Mouse (Mus musculus): ENCODE measurements around the gene S100a7a.
A peak's percentile ranks its signal among the peaks of the same experiment; 100 is the strongest.

Gene S100a7a

DNA sequence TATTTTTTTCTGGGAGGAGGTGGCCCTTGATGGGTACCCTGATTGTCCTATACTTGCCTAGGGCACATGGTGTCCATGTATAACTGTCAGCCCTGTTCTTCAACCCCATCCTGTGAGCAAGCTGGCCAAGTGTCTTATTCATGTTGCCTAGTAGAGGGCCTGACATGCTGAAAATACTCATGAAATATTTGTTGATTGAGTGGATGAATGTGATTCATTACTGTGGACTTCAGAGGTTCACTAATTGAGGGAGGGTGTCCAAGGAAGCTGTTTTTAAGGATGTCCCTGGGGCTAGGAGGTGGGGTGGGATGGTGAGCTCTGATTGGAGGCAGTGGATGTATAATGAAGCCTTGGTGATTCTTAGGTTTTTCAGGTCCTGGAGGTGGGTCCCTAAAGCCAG, at the start of gene S100a7a:
TSS of gene S100a7a (plus strand) at position 301 of the 400 bp plus-strand sequence.
- DNase-seq (ENCODE audit: low spot score in 2 of 2), result no peak

DNA sequence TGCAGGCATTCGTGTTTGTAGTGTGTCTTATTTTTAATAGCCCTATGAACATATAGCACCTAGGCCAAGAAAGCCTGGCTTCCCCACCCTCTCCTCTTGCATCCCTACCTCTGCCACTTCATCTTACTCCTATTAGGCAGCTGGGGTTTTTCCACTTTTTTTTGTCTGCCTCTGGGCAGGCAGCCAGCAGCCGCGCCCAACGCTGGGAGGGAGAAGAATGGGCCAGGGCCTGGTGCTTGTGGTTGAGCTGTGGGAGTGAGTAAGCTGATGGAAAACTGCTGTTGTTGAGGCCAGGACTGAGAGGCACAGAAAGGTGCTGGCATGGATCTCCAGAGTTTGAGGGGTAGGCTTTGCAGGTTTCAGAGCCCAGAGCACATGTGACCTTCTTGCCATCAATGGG, 49.4 kb upstream of the S100a7a start:
- peak; percentile 64 to 67 for DNase-seq (ENCODE audit: low spot score in 2 of 2)

DNA sequence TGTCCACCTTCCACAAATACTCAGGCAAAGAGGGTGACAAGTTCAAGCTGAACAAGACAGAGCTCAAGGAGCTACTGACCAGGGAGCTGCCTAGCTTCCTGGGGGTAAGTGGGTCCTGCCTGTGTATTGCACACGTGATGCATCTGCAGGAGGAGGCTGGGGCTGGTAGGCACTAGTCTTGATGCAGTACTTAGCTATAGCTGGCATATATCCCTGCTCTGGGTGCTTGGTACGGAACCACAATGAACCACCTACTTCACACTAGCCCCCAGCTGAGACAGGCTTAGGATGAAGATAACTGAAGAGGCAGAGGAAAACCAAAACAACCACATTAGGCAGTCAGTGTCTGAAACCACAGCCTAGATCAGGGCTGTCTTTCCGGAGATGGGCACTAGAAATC, 48.8 kb upstream of the S100a7a start:
- DNase-seq (ENCODE audit: low spot score in 2 of 2), result no peak

DNA sequence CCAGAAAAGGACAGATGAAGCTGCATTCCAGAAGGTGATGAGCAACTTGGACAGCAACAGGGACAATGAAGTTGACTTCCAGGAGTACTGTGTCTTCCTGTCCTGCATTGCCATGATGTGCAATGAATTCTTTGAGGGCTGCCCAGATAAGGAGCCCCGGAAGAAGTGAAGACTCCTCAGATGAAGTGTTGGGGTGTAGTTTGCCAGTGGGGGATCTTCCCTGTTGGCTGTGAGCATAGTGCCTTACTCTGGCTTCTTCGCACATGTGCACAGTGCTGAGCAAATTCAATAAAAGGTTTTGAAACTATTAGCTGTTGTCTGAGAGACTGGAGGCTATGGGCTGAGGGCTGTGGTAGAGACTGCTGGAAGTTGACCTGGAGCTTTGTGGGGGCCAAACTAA, 48.1 kb upstream of the S100a7a start:
- no peak for DNase-seq (ENCODE audit: low spot score in 2 of 2)

DNA sequence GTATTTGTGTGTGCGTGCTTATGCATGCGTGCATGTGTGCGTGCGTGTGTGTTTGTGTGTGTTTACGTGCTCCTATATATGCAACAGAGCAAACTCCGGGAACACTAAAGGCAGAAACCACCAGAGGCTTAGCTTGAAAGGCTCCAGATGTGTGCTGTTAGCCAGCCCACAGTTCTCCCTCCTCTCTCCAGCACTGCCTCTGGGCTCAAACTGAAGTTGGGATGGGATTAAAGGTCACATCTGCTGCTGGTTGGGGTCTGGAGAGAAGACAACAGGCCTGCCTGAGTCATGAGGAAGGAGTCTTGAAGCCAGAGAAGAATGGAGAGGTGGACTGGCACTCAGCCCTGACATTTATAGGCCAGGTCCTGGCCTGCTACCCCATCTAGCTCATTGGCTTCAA, 47.6 kb upstream of the S100a7a start:
- no peak for DNase-seq (ENCODE audit: low spot score in 2 of 2)

DNA sequence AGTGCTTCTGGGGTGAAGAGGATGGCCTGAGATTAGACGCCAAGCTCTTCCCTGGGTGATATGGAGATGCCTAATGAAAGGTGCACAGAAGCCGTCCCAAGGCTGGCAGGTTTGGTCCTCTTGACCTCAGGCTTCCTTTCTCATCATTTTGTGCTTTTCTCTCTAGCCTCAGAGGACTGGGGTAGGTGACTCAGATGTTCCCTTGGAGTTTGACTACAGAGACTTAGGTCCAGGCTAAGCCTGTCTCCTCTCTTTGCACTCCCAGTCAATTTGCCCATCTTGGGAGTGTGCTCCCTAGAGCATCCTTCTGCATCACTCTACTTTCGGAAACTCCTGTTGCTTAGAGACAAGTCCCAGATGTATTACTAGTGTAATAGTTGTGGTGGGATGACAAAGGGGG, 46.5 kb upstream of the S100a7a start:
- DNase-seq (ENCODE audit: low spot score in 2 of 2), result no peak

DNA sequence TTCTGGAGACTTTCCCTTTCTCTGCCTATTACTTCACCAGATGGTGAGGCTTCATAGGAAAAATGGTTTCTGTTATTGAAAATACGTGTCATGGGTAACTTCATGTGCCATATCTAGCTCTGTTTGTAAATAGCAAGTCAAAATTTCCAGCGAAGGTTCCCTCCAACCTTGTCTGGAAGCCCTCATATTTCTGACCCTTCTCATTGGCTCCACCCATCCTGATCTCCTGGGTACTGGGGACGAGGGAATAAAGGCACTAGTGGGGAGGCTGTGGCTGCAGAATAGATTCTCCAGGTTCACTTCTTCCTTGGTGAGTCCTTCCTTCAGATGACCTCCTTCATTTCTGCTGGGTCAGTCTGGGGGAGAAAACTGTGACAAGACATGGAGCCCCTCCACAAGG, 45.6 kb upstream of the S100a7a start, which contains the start of gene S100a5:
TSS of gene S100a5 (plus strand) at position 301 of the 400 bp plus-strand sequence.
- no peak for DNase-seq (ENCODE audit: low spot score in 2 of 2)

DNA sequence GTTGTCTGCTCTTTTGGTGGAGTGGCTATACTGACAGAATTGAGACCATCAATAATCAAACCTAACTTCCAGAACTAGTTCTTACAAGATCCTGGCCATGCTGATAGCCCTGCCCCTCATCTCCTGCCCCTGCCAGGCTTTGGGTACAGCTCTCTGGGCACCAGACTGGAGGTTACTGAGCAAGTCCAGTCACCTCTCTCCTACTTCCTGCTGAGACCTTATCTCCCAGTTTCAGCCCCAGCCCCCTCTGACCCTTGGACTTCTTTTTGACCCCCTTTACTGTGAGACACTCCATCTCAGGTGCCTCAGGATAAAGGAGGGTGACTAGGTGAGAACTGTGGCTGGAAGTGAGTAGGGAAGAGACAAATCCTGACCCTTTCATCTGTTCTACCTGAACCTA, 44.7 kb upstream of the S100a7a start:
- no peak for DNase-seq (ENCODE audit: low spot score in 2 of 2)

DNA sequence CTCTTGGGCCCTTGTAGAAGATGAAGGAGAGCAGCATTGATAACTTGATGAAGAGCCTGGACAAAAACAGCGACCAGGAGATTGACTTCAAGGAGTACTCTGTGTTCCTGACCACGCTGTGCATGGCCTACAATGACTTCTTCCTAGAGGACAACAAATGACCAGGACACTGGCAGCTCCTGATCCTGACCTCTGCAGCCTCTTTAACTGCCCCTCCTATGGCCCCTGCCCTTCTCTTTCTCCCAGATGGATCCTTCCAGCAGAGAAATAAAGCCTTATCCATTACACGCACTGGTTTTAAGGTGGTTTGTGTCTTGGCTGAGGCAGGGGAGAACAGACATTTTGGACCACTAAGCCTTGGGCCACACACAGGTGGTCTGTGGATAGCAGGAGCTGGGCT, 42.3 kb upstream of the S100a7a start:
- no peak for DNase-seq (ENCODE audit: low spot score in 2 of 2)

DNA sequence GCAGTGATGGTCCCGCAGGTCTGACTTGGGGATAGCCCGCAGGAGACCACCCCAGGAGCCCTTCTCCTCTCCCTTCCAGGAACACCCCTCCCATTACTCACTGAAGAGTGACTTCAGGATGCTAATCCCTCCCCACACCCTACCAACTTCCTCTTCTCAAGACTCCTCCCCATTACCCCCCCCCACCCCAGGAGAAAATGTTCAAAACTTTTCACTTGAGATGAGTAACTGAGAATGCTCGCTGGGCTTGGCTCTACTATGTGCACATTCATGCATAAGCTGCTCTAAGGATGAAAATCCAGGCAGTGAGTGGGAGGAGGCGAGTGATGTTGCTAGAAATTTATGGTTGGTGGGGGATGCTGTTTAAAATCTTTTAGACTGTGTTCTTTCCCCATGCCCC, 41.8 kb upstream of the S100a7a start:
- DNase-seq (ENCODE audit: low spot score in 2 of 2), result no peak

DNA sequence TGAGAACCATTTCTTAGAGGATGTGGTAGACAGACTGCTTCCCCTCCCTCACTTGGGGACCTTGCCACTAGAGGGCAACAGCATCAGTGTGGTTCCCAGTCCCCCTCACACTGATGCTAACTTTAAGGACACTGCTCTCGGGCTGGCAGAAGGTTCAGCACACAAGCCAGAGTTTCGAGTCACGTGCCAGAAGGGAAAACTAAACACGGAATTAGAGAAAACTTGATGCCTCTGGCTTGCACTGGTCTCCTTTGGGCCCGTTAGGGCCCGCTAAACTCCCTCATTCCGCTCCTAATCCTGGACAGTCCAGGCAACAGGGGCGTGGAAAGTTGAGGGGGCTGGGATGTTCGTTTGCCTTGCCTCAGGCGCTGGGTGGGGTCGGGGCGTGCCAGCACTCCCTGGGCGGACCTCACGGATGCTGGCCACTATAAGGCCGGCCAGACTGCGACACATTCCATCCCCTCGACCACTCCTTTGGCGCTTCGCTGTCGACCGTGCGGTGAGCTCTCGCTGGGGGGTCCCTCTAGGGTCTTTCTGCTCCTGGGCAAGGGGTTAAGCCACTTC, 41.0 kb upstream of the S100a7a start, which contains the start of gene S100a6:
TSS of gene S100a6 (plus strand) at position 155 of the 564 bp plus-strand sequence.
- DNase-seq (ENCODE audit: low spot score in 2 of 2), result no peak

DNA sequence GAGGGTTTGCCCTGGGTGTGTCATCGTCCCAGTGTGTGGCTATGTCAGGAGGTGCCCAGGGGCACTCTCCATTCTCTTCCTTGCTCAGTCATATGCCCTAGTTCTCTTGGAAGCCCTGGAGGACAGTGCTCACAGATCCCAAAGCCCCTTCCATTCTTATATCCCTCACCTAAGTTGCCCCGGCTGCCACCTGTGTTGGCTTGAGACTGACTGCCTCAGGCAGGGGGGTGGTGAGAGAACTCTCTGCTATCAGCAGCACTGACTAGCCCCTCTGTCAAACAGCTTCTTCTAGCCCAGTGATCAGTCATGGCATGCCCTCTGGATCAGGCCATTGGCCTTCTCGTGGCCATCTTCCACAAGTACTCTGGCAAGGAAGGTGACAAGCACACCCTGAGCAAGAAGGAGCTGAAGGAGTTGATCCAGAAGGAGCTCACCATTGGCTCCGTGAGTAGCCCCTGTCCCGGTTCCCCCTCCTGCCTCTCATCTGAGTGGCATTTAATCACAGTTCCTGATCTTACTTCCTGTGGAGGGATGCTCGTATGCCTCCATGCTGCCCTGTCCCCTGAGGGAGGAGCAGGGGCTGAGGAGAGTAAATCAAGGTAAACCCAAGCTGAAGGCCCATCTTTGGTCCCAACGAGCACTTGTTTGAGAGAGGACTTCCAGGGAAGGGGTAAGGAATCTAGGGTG, 40.2 kb upstream of the S100a7a start:
- DNase-seq (ENCODE audit: low spot score in 2 of 2), result no peak

DNA sequence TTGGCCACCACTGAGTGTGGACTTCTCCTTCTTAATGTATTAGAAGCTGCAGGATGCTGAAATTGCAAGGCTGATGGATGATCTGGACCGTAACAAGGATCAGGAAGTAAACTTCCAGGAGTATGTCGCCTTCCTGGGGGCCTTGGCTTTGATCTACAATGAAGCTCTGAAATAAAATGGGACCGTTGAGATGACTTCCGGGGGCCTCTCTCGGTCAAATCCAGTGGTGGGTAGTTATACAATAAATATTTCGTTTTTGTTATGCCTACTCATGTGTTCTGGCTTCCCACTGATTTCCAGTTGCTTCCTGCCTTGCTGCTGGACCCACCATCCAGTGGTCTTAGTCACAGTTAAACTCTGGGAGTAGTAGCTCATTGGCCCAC, 39.7 kb upstream of the S100a7a start:
- DNase-seq (ENCODE audit: low spot score in 2 of 2), result no peak

DNA sequence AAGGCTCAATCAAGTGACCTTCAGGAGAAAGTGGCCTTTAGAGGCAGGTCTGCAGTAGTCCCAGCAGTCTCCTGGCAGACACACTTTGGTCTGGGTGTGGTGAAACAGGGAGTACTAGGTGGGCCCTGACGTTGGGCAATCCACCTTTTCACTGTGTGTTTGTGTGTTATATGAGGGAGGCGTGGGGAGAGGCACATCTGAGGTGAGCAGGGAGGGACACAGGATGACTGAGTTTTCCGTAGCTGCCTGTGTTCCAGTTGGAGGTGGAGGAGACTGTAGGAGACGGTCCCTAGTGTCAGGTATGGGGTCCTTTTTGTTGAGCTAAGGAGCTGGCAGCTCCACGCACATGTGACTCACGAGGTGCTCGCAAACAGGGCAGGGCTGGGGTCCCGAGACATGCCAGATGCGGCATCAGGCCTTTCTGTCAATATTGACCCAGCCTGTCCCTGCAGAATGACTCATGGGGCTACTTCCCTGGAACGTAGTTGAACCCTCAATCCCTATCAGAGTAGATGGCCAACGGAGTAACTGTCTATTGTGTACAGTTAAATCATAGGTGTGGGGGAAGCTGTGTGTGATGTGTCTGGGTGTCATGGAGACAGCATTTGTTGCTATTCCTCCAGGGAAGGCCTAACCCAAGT, 39.1 kb upstream of the S100a7a start:
- no peak for DNase-seq (ENCODE audit: low spot score in 2 of 2)

DNA sequence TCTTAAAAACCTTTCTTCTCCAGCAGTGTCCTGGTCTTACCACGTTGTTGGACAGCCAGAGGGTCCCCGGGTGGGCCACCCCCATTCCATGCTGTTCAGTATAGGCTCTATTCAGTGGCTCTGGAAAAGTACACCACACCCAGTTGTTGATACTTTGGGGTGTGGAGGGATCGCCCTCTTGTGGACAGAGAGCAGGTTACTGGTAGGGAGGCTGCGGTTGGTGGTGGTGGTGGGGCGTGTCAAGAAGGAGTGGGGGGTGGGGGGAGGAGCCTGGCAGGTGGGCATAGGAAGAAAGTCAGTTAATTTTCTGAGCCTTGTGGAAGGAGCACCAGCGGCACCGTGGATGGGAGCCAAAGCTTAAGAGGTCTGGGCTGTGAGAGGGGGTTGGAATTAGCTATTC, 38.4 kb upstream of the S100a7a start:
- DNase-seq (ENCODE audit: low spot score in 2 of 2), result peak; percentile 66 to 79

DNA sequence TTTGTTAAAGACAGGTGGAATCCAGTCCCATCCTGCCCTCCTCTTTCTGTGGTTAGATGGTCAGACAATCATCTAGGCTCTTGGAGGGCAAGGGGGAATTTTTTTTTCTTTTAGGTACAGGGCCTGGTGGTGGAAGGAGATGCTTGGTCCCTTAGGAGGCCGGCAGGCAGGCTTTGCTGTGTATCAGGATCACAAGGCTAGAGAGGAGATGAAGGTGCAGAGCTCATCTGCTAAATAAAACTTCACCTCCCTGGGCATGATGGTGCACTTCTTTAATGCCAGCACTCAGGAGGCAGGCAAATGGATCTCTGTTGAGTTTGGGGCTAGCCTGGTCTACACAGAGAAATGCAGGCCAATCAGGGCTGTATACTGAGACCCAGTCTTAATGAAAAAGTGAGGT, 37.9 kb upstream of the S100a7a start:
- no peak for DNase-seq (ENCODE audit: low spot score in 2 of 2)

DNA sequence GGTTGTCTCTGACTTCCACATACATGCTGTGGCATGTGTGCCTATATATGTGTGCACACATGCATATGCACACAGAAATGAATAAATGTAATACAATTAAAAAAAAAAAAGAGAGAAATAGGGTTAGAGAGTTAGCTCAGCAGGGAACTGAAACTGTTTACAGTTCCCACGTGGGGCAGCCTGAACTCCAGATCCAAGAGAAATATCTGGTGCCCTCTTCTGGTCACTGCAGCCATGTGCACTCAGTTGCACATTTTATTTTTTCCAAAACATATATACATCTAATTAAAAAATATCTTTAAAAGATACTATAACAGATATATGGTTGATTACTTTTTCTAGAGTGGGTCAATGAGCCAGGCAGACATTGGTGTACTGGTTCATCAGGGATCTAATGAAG, 36.2 kb upstream of the S100a7a start:
- DNase-seq (ENCODE audit: low spot score in 2 of 2), result no peak

DNA sequence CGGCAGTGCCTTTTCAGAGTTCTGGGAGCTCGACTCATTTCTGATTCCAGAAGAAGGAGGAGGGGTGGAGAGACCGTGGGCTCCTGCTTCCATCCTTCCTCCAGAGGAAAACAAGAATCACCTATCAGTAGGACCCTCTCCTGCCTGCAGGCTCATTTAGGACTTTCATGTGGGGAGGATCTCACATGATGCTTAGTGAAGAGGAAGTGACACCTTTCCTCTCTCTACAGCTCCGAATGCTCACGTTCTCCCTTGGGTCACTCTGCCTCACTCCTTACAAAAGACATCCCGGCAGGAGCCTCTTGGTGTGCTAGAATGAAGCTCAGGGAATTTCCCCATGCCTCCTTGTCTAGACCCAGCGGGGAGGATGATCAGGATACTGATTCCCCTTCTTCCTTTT, 32.3 kb upstream of the S100a7a start:
- DNase-seq (ENCODE audit: low spot score in 2 of 2), result no peak

DNA sequence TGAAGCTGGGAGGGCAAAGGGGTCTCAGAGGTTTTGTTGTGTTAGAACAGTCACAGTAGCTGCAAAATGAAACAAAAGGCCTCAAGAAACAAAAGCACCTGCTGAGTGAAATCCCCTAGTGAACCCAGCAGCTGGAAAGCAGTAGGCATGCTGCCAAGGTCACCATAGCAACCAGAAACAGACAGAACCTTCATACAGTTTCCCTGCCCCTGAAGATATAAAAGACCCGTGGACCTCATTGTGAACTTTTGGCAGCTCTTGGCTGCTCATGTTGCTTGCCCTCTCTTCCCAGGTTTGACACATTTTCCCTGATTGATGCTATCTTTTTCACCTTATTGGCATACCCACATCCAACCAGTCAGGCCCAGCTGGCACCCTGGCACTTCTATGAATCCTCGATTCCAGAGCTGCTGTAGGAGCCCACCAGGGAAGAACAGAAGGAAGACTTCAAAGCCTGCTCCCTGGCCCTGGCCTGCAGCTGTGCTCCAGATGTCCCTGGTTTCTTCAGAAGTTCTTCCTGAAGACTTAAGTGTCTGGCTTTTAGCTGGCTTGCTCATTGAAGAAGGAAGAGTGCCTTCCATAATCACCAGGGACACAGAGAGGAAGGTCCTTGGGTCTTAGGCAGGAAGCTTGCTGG, 30.3 kb upstream of the S100a7a start:
- no peak for DNase-seq (ENCODE audit: low spot score in 2 of 2)

DNA sequence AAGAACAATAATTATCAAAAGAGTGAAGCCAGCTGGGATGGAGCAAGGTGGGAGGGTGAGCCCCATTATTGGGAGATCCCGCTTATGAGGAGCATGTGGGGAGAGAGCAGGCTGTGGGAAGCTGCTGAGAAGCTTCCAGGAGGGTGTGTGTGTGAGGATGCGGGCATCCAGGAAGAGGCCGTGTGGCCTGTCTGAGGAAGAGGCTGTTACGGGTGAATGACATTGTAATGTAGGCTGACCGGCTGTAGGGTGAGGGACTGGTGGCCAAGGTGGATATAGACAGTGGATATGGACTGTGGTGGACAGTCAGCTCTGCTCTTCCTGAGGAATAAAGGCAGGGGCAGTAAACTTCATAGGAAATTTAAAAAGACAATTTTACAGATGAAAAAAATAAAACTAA, 28.3 kb upstream of the S100a7a start:
- no peak for DNase-seq (ENCODE audit: low spot score in 2 of 2)

DNA sequence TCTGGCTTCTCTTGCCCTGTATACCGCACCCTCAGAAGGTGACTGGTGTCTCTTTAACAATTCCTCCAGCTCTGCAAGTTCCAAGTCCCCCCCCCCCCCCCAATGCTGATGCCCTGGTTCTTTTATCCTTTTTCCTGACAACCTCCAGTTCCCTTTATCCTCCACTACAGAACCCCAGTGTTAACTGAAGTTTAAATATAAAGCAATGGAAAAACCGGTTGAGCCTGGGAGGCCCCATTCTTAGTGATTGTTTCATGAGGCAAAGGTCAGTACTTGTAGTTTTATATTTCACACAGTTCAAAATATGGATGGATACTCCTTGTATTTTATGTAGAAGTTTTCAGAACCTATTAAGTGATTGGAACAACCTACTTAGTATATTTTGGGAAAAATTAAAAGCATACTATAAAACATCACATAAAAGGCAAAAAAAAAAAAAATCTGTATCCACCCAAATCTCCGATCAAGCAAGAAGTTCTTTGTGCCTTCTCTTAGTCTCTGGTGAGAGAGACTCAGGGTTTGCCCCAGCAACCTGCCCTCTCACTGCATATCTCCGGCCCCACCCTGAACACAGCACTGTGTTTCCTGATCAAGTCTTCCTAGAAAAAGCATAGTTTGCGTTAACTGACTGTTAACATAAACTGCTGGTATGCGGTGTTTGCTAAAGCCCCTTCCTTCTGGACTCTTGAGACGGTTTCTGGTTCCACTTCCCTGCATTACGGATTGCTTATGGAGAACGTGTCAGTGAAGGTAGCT, 27.4 kb upstream of the S100a7a start:
- DNase-seq (ENCODE audit: low spot score in 2 of 2), result no peak

DNA sequence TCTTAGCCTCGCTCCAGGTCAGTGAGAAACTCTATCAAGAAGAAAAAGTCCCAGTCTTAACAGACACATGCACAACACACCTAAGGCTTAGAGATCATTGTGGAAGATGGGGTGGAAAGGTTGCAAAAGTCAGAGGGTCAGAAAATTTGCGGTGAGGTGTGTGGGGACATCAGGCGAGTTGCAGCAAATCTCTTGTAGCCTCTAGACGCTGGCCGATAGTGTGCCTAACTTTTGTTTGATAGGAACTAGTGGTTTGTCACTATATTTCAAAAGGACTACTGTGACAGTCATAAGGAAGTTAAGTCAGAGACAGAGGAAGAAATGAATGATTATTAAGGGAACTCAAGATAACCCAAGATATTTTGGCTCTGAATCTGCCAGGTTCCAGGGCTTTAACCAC, 26.5 kb upstream of the S100a7a start:
- no peak for DNase-seq (ENCODE audit: low spot score in 2 of 2)
